Mouse (Mus musculus): ENCODE results near the gene Usp15. TPM values are rescaled to one million over a fixed set of nuclear protein-coding genes. Genes with fewer than 3 reads are reported as not detected.

Usp15 gene
- total RNA-seq (2023): 159 TPM

DNA sequence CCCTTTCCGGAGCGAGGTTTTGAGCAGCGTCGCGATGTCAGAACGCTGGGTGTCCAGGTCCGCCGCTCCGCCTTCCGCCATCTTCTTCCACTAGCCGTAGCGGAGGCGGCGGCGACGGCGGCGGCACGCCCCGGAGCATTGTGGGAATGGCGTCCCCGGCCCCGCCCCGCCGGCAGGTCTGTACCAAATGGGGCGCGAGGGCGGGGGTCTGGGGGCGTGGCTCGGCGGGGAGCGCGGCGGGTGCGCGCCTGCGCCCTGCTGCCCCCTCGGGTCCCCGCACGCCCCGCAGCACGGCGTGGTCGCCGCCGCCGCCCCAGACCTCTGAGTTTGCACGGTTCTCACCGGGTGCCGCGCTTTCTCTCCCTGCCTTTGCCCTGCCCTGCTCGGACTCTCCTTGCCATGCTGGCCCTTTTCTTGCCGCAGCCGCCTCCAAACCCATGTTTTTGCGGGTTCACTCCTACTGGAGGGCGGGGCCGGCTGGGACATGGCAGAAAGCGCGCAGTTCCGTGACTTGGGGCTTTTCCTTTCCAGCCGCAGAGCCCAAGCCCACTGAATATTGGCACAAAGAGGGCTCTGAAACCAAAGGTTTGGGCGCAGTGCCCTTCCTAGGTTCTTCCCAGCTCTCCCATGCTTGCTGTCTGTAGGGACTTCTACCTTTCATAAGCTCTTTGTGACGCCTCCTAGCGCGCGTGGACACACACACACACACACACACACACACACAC, at the start of gene Usp15:
Gene Usp15, minus strand, starts transcription at position 161 of the 725 bp plus-strand sequence.

DNA sequence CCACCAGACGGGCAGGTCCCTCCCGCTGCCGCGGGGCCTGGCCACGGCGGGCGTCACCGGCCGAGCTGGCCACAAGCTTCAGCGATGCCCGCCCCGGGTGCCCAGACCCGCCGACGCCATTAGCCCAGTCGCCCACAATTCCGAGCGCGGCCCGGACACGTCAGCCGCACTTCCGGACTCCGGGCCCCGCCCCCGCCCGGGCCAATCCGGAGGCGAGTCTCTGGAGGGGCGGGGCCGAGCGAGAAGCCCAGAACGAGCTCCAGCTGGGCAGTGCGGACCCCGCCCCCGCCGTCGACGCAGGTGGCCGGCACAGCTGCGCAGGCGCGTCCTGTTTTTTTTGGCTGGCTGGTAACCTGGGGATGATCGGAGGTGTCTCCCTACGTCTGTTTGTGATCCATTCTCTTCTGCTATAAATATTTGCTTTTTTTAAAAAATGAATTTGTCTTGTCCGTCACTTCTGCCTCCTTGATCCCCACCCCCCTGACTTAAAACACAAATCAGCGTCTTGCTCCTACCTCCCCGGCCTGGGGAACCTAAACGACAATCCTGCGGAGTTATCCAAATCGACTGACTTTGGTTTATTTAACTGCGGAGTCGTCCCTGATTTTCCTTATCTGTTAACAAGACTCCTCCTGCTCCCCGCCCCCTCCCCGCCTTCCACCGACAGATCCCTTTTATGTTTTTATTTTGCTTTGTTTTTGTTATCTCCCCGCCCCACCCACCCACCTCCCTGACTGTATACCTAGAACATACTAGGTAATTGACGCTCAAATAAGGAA, 120.4 kb downstream of the Usp15 start, which contains the start of gene Mon2:
Gene Mon2, minus strand, starts transcription at position 261 of the 779 bp plus-strand sequence.

Other genes starting within 250 kb of the Usp15 start
- gene Mon2, start 120.5 kb downstream of the Usp15 start, total RNA-seq (2023): 152 TPM
- gene Fam19a2, start 67.0 kb upstream of the Usp15 start, total RNA-seq (2023): not detected